Mouse (Mus musculus): Measurements from ENCODE around the gene Svbp.

Gene Svbp

GRCm38 (mm10) chr4:119191273-119191672 is 3.8 kb upstream of the Svbp start:
- DNase-seq = no peak

GRCm38 (mm10) chr4:119192757-119193156 is 2.3 kb upstream of the Svbp start:
- no peak for DNase-seq

- no peak for DNase-seq
These were observed 645 bp downstream of the Svbp start for GRCm38 (mm10) chr4:119195582-119196320.

- DNase-seq = no peak
These were observed 3.0 kb downstream of the Svbp start for GRCm38 (mm10) chr4:119198105-119198504.

- DNase-seq = peak; percentile 70
These were observed 9.6 kb downstream of the Svbp start for GRCm38 (mm10) chr4:119204672-119205071.

- DNase-seq = no peak
These were observed 21.6 kb downstream of the Svbp start for GRCm38 (mm10) chr4:119216667-119217066.

GRCm38 (mm10) chr4:119218169-119218568 is 23.1 kb downstream of the Svbp start, which contains the start of gene Tmem269:
Gene Tmem269, minus strand, starts transcription at chr4:119218217.
- DNase-seq = no peak

GRCm38 (mm10) chr4:119223696-119224095 is 28.6 kb downstream of the Svbp start:
- peak; percentile 17 for DNase-seq

GRCm38 (mm10) chr4:119224534-119224933 is 29.4 kb downstream of the Svbp start:
- DNase-seq = no peak

GRCm38 (mm10) chr4:119225719-119226118 is 30.6 kb downstream of the Svbp start:
- no peak for DNase-seq

- no peak for DNase-seq
These were observed 31.6 kb downstream of the Svbp start for GRCm38 (mm10) chr4:119226751-119227150.

GRCm38 (mm10) chr4:119232410-119233255 is 37.5 kb downstream of the Svbp start, which contains the start of the genes AU022252 and P3h1:
Gene AU022252, minus strand, starts transcription at chr4:119232712.
Gene P3h1, plus strand, starts transcription at chr4:119232915.
- peak; percentile 100 for DNase-seq

GRCm38 (mm10) chr4:119233256-119233901 is 38.3 kb downstream of the Svbp start:
- peak; percentile 31 for DNase-seq

- DNase-seq = no peak
These were observed 39.2 kb downstream of the Svbp start for GRCm38 (mm10) chr4:119234348-119234747.

- no peak for DNase-seq
These were observed 43.6 kb downstream of the Svbp start for GRCm38 (mm10) chr4:119238661-119239060.

GRCm38 (mm10) chr4:119239181-119239682 is 44.1 kb downstream of the Svbp start:
- peak; percentile 46 for DNase-seq

GRCm38 (mm10) chr4:119241664-119242063 is 46.6 kb downstream of the Svbp start:
- peak; percentile 34 for DNase-seq

GRCm38 (mm10) chr4:119242571-119242970 is 47.5 kb downstream of the Svbp start:
- no peak for DNase-seq

- no peak for DNase-seq
These were observed 49.5 kb downstream of the Svbp start for GRCm38 (mm10) chr4:119244468-119245240.

GRCm38 (mm10) chr4:119245556-119245955 is 50.5 kb downstream of the Svbp start:
- peak; percentile 33 for DNase-seq

GRCm38 (mm10) chr4:119245961-119246360 is 50.9 kb downstream of the Svbp start:
- DNase-seq = no peak

GRCm38 (mm10) chr4:119246688-119247225 is 51.7 kb downstream of the Svbp start:
- DNase-seq = no peak
